Mouse (Mus musculus) liver, postnatal 0 days (tissue): ENCODE data around the gene Cpne5. TPM values are rescaled to one million over a fixed set of nuclear protein-coding genes. Genes with fewer than 3 reads are reported as not detected.
"Not testable (repeated sequence)": the region's sequence is repeated elsewhere in the genome, so short reads cannot be mapped to it uniquely, and the experiment has no call there.

ENCODE experiments used
- ATAC-seq: fragments of 200-750 bp; cut with Nextera tagmentation; 2 replicates; pipeline ENCODE4 v1.8.0; 2017; ENCODE audit warnings: mild to moderate bottlenecking, moderate library complexity
- DNase-seq: peaks from one replicate; pipeline ENCODE4 v3.0.0-alpha.2; 2016
- H3K27ac ChIP-seq: fragments of 300-500 bp; sonication (generic); 2 replicates; pipeline ENCODE4 v1.5.1; 2014; ENCODE audit warnings: antibody characterized with exemption, moderate library complexity, mild to moderate bottlenecking, low read depth
- H3K27me3 ChIP-seq: fragments of 300-500 bp; sonication (generic); 2 replicates; pipeline ENCODE4 v1.6.1; 2014; ENCODE audit warnings: low read length, control low read depth, mixed read lengths; ENCODE audit not compliant: insufficient read depth
- H3K36me3 ChIP-seq: fragments of 300-500 bp; sonication (generic); replicated peaks from 2 replicates; pipeline ENCODE4 v1.6.1; 2014; ENCODE audit warnings: mild to moderate bottlenecking, control low read depth, low read length, moderate library complexity, mixed read lengths; ENCODE audit not compliant: insufficient read depth
- H3K4me1 ChIP-seq: fragments of 300-500 bp; sonication (generic); 2 replicates; pipeline ENCODE4 v1.6.1; 2014; ENCODE audit warnings: antibody characterized with exemption, mild to moderate bottlenecking, control low read depth; ENCODE audit not compliant: insufficient read depth
- H3K4me2 ChIP-seq: fragments of 300-500 bp; sonication (generic); 2 replicates; pipeline ENCODE4 v1.6.1; 2014; ENCODE audit warnings: low read depth, mild to moderate bottlenecking, low read length, moderate library complexity, mixed read lengths
- H3K4me3 ChIP-seq: fragments of 300-500 bp; sonication (generic); 2 replicates; pipeline ENCODE4 v1.5.1; 2014; ENCODE audit warnings: low read depth, low read length
- H3K9ac ChIP-seq: fragments of 300-500 bp; sonication (generic); replicated peaks from 2 replicates; pipeline ENCODE4 v1.6.1; 2014; ENCODE audit warnings: mild to moderate bottlenecking, moderate library complexity
- H3K9me3 ChIP-seq: fragments of 300-500 bp; sonication (generic); 2 replicates; pipeline ENCODE4 v1.6.1; 2016; ENCODE audit warnings: mild to moderate bottlenecking, control low read depth, low read length, mixed read lengths
- CTCF ChIP-seq: sonication (generic); IDR thresholded peaks from 2 replicates; pipeline ENCODE4 v1.5.1; 2016; ENCODE audit warnings: antibody characterized with exemption, low read depth
- EP300 ChIP-seq: IDR thresholded peaks from 2 replicates; pipeline ENCODE4 v1.6.1; 2016; ENCODE audit warnings: antibody characterized with exemption, low read depth, mild to moderate bottlenecking
- WGBS: fragments of 180-500 bp; shearing (Covaris S2); extraction: QIAGEN DNeasy Blood & Tissue Kit; methylation state at CpG from one replicate; pipeline ENCODE4 v1.1.7; 2014; ENCODE audit not compliant: insufficient replicate concordance; 5-methylcytosine and 5-hydroxymethylcytosine counted together
- polyA plus RNA-seq: library from polyadenylated mRNA; unstranded; fragments of >200 nt; fragmentation: Nextera tagmentation; extraction: Ambion mirVana; gene quantifications from 2 replicates; pipeline ENCODE4 v1.2.1, GENCODE M21; 2015

Cpne5 gene
- polyA plus RNA-seq, 1 experiment from 2014 or later, result 0.46 TPM

GRCm38 (mm10) chr17:29258921-29259320 lies 21.0 kb upstream of the Cpne5 start:
- 63% methylated on average over 2 of the region's 2 CpGs for WGBS
- 0 out of 2 replicates have a peak overlapping the region, but pooled peaks have one; percentile 14 for H3K9ac ChIP-seq
- 0 out of 2 replicates have a peak overlapping the region, but pooled peaks have one; percentile 4 for H3K4me2 ChIP-seq
- TF ChIP-seq EP300 (peak; percentile 52; the same call in 1 of the 2 replicates), CTCF (no peak)
- H3K4me3 ChIP-seq, result no peak overlapping the region
- peaks cover 32% of the 10 kb centered on the region for H3K36me3 ChIP-seq
- DNase-seq (peak; percentile 60), ATAC-seq (peak; percentile 66)
- no peaks in the 10 kb centered on the region for H3K27me3 ChIP-seq
- H3K4me1 ChIP-seq, result peaks cover 49% of the 10 kb centered on the region
- H3K9me3 ChIP-seq, result no peaks in the 10 kb centered on the region
- peak overlapping the region; percentile 78 for H3K27ac ChIP-seq

- ATAC-seq, result no peak
- no peak for DNase-seq
- Histone ChIP-seq H3K9me3 (no peaks in the 10 kb centered on the region), H3K4me1 (peaks cover 52% of the 10 kb centered on the region), H3K27ac (peak overlapping the region; percentile 78), H3K4me2 (0 out of 2 replicates have a peak overlapping the region, but pooled peaks have one; percentile 4), H3K27me3 (no peaks in the 10 kb centered on the region), H3K4me3 (no peak overlapping the region), H3K9ac (no peak overlapping the region), H3K36me3 (peaks cover 33% of the 10 kb centered on the region)
- WGBS, result 78% methylated on average over 10 of the region's 10 CpGs
- no peak for TF ChIP-seq CTCF
- TF ChIP-seq EP300, result no peak
Measured at GRCm38 (mm10) chr17:29258025-29258558, 20.1 kb upstream of the Cpne5 start.

GRCm38 (mm10) chr17:29257001-29257511 lies 19.1 kb upstream of the Cpne5 start:
- H3K4me3 ChIP-seq, result no peak overlapping the region
- WGBS, result 83% methylated on average over 10 of the region's 10 CpGs
- no peak overlapping the region for H3K9ac ChIP-seq
- no peak for DNase-seq
- TF ChIP-seq CTCF, result no peak
- no peak for TF ChIP-seq EP300
- peaks cover 50% of the 10 kb centered on the region for H3K4me1 ChIP-seq
- no peaks in the 10 kb centered on the region for H3K27me3 ChIP-seq
- H3K9me3 ChIP-seq, result no peaks in the 10 kb centered on the region
- no peak overlapping the region for H3K27ac ChIP-seq
- ATAC-seq, result no peak
- H3K36me3 ChIP-seq, result peaks cover 38% of the 10 kb centered on the region
- no peak overlapping the region for H3K4me2 ChIP-seq

GRCm38 (mm10) chr17:29256507-29256906 lies 18.5 kb upstream of the Cpne5 start:
- Histone ChIP-seq H3K36me3 (peaks cover 42% of the 10 kb centered on the region), H3K9ac (no peak overlapping the region), H3K27ac (no peak overlapping the region), H3K4me1 (peaks cover 48% of the 10 kb centered on the region), H3K27me3 (no peaks in the 10 kb centered on the region), H3K4me3 (no peak overlapping the region), H3K9me3 (no peaks in the 10 kb centered on the region), H3K4me2 (no peak overlapping the region)
- DNase-seq (no peak), ATAC-seq (no peak)
- WGBS, result 88% methylated on average over 6 of the region's 6 CpGs
- TF ChIP-seq CTCF (no peak), EP300 (no peak)

GRCm38 (mm10) chr17:29254784-29255183 lies 16.8 kb upstream of the Cpne5 start:
- not testable (repeated sequence) for H3K9ac ChIP-seq, H3K4me2 ChIP-seq, H3K4me3 ChIP-seq, H3K27me3 ChIP-seq, H3K9me3 ChIP-seq, ATAC-seq, H3K27ac ChIP-seq, DNase-seq
- Histone ChIP-seq H3K4me1 (peaks cover 48% of the 10 kb centered on the region), H3K36me3 (peaks cover 54% of the 10 kb centered on the region)
- WGBS, result 87% methylated on average over 6 of the region's 6 CpGs

- Histone ChIP-seq H3K9me3 (no peaks in the 10 kb centered on the region), H3K27ac (peak overlapping the region; percentile 89), H3K4me1 (peaks cover 47% of the 10 kb centered on the region), H3K4me3 (no peak overlapping the region), H3K9ac (no peak overlapping the region), H3K4me2 (no peak overlapping the region), H3K36me3 (peaks cover 54% of the 10 kb centered on the region), H3K27me3 (no peaks in the 10 kb centered on the region)
- DNase-seq (no peak), ATAC-seq (no peak)
- TF ChIP-seq EP300, result no peak
- TF ChIP-seq CTCF, result no peak
- whole genome bisulfite sequencing, result 80% methylated on average over 9 of the region's 9 CpGs
Measured at GRCm38 (mm10) chr17:29253684-29254083, 15.7 kb upstream of the Cpne5 start.
